ENCODE assay signal across 8 mouse cellular contexts in the genomic region with DNA sequence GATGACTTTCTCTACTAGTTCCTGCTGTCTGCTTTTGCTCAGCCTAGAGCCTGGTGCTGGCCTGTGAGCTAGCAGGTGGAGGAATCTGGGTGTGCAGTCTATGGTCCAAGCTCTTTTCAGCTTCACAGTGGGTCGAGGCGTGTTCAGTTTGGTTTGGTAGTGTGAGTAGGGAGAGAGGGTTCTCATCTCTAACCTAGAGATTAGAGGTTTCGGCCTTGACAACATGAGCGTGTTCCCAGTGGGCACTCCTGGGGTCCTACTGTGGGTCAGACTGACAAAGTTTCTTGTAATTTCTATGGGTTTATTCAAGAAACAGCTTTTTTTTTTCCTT. TPM values are rescaled to one million over a fixed set of nuclear protein-coding genes. Genes with fewer than 3 reads are reported as not detected.
DNase-seq lines count a peak whose midpoint lies in the region; ATAC-seq and TF ChIP-seq lines count a peak whose summit lies in the region.

No protein-coding gene starts in this region.

- TF ChIP-seq EP300 in stomach, postnatal 0 days (optimal IDR thresholded peaks at IDR 0.05) = no peak

- no peaks in the 10 kb centered on the region for H3K9me3 ChIP-seq in neural tube, embryonic 11.5 days (ENCODE audit: control insufficient read depth, low read length)
- no peaks in the 10 kb centered on the region for H3K9me3 ChIP-seq in liver, embryonic 12.5 days (replicated peaks)
- no peaks in the 10 kb centered on the region for H3K9me3 ChIP-seq in stomach, postnatal 0 days (ENCODE audit: control insufficient read depth, low read length)

- no peak for DNase-seq in cerebellum, adult 9-10 months
- no peak for DNase-seq in neural tube, embryonic 11.5 days (ENCODE audit: low spot score)
- DNase-seq in neural tube, embryonic 10.5 days (ENCODE audit: extremely low spot score, low spot score) = no peak
- peak; percentile 27 for DNase-seq in stomach, postnatal 0 days (ENCODE audit: low spot score)
- no peak for DNase-seq in layer of hippocampus, adult 9-10 months (ENCODE audit: low spot score)
- no peak for DNase-seq in left cerebral cortex, adult 11 months (ENCODE audit: low spot score)

- H3K36me3 ChIP-seq in neural tube, embryonic 11.5 days (ENCODE audit: control insufficient read depth, insufficient read depth, low read length) = peaks cover 2% of the 10 kb centered on the region; the same call in 1 of the 2 replicates
- no peaks in the 10 kb centered on the region for H3K36me3 ChIP-seq in liver, embryonic 12.5 days
- no peaks in the 10 kb centered on the region for H3K36me3 ChIP-seq in stomach, postnatal 0 days (ENCODE audit: control insufficient read depth, insufficient read depth, low read length)

- H3K9ac ChIP-seq in neural tube, embryonic 11.5 days (ENCODE audit: low read length) = 0 out of 2 replicates have a peak overlapping the region, but pooled peaks have one; percentile 1
- H3K9ac ChIP-seq in liver, embryonic 12.5 days = no peak overlapping the region
- peak overlapping the region; percentile 51 for H3K9ac ChIP-seq in stomach, postnatal 0 days (ENCODE audit: low read length)

- H3K27me3 ChIP-seq in neural tube, embryonic 11.5 days (ENCODE audit: control insufficient read depth, insufficient read depth, low read length) = no peaks in the 10 kb centered on the region
- peaks cover 51% of the 10 kb centered on the region for H3K27me3 ChIP-seq in liver, embryonic 12.5 days (replicated peaks)
- no peaks in the 10 kb centered on the region for H3K27me3 ChIP-seq in stomach, postnatal 0 days (ENCODE audit: control insufficient read depth, insufficient read depth, low read length)

- no peak overlapping the region for H3K27ac ChIP-seq in neural tube, embryonic 11.5 days (ENCODE audit: low read depth, low read length)
- H3K27ac ChIP-seq in liver, embryonic 12.5 days = peak overlapping the region; percentile 24; the same call in 1 of the 2 replicates
- H3K27ac ChIP-seq in stomach, postnatal 0 days (replicated peaks) = peak overlapping the region; percentile 86

- ATAC-seq in cerebellum, adult (ENCODE audit: insufficient number of reproducible peaks, low FRiP score, low TSS enrichment) = peak; percentile 21; the same call in 1 of the 2 replicates
- ATAC-seq in neural tube, embryonic 11.5 days (ENCODE audit: insufficient read depth, low FRiP score, low TSS enrichment) = no peak
- no peak for ATAC-seq in liver, embryonic 12.5 days
- ATAC-seq in stomach, postnatal 0 days (ENCODE audit: low FRiP score, low TSS enrichment) = no peak

- H3K4me2 ChIP-seq in neural tube, embryonic 11.5 days (ENCODE audit: low read depth) = peak overlapping the region; percentile 81
- peak overlapping the region; percentile 86 for H3K4me2 ChIP-seq in liver, embryonic 12.5 days
- H3K4me2 ChIP-seq in stomach, postnatal 0 days (replicated peaks; ENCODE audit: low read depth) = peak overlapping the region; percentile 88

- H3K4me1 ChIP-seq in neural tube, embryonic 11.5 days (ENCODE audit: control insufficient read depth, insufficient read depth, low read length) = peaks cover 7% of the 10 kb centered on the region
- peaks cover 36% of the 10 kb centered on the region for H3K4me1 ChIP-seq in liver, embryonic 12.5 days
- no peaks in the 10 kb centered on the region for H3K4me1 ChIP-seq in stomach, postnatal 0 days (replicated peaks; ENCODE audit: control insufficient read depth, insufficient read depth)

- WGBS in neural tube, embryonic 11.5 days = 65% methylated on average over 4 of the region's 4 CpGs
- WGBS in liver, embryonic 12.5 days (ENCODE audit: insufficient replicate concordance) = 68% methylated on average over 4 of the region's 4 CpGs
- WGBS in stomach, postnatal 0 days = 56% methylated on average over 4 of the region's 4 CpGs

- no peak for TF ChIP-seq CTCF in stomach, postnatal 0 days (IDR thresholded peaks at IDR 0.05; ENCODE audit: low read depth)

- H3K4me3 ChIP-seq in neural tube, embryonic 11.5 days (ENCODE audit: low read depth, low read length) = peak overlapping the region; percentile 47
- H3K4me3 ChIP-seq in liver, embryonic 12.5 days = 0 out of 2 replicates have a peak overlapping the region, but pooled peaks have one; percentile 56
- peak overlapping the region; percentile 73 for H3K4me3 ChIP-seq in stomach, postnatal 0 days (ENCODE audit: low read depth, low read length)

RNA-seq across cellular contexts. Expression of gene Timp3, which starts 2.1 kb away (rescaled TPM):
- 42.2 and 43.1 TPM in 2 replicates for polyA plus RNA-seq in neural tube, embryonic 11.5 days (2014; fragmentation: Nextera tagmentation; extraction: Ambion mirVana)
- 16.3 and 17.0 TPM in 2 replicates for polyA plus RNA-seq in liver, embryonic 12.5 days (2016; fragmentation: Nextera tagmentation; extraction: Ambion mirVana)
- polyA plus RNA-seq in stomach, postnatal 0 days (2015; fragmentation: Nextera tagmentation; extraction: Ambion mirVana) = 33.0 and 33.9 TPM in 2 replicates
